Mouse (Mus musculus) embryonic facial prominence, embryonic 14.5 days (tissue): Measurements from ENCODE around the gene Prkch. TPM values are rescaled to one million over a fixed set of nuclear protein-coding genes. Genes with fewer than 3 reads are reported as not detected.

Experiments
- ATAC-seq: fragments of 200-750 bp; cut with Nextera tagmentation; 2 replicates; pipeline ENCODE4 v1.8.0; 2017; ENCODE audit warnings: low read depth, moderate number of reproducible peaks, moderate TSS enrichment
- DNase-seq: peaks from one replicate; pipeline ENCODE4 v3.0.0-alpha.2; 2015; ENCODE audit warnings: low spot score
- H3K27ac ChIP-seq: fragments of 300-500 bp; sonication (generic); replicated peaks from 2 replicates; pipeline ENCODE4 v1.5.1; 2014; ENCODE audit warnings: low read depth, mild to moderate bottlenecking, low read length, moderate library complexity
- H3K27me3 ChIP-seq: fragments of 300-500 bp; sonication (generic); replicated peaks from 2 replicates; pipeline ENCODE4 v1.6.1; 2014; ENCODE audit warnings: low read length; ENCODE audit not compliant: control insufficient read depth, insufficient read depth
- H3K36me3 ChIP-seq: fragments of 300-500 bp; sonication (generic); 2 replicates; pipeline ENCODE4 v1.6.1; 2014; ENCODE audit warnings: low read length, mixed read lengths; ENCODE audit not compliant: control insufficient read depth, insufficient read depth
- H3K4me1 ChIP-seq: fragments of 300-500 bp; sonication (generic); 2 replicates; pipeline ENCODE4 v1.6.1; 2014; ENCODE audit warnings: antibody characterized with exemption, low read length; ENCODE audit not compliant: control insufficient read depth, insufficient read depth
- H3K4me2 ChIP-seq: fragments of 300-500 bp; sonication (generic); 2 replicates; pipeline ENCODE4 v1.6.1; 2014; ENCODE audit warnings: low read depth, mild to moderate bottlenecking, low read length, moderate library complexity, mixed read lengths
- H3K4me3 ChIP-seq: fragments of 300-500 bp; sonication (generic); 2 replicates; pipeline ENCODE4 v1.5.1; 2014; ENCODE audit warnings: low read depth, mild to moderate bottlenecking, low read length
- H3K9ac ChIP-seq: fragments of 300-500 bp; sonication (generic); 2 replicates; pipeline ENCODE4 v1.6.1; 2014; ENCODE audit warnings: low read depth, mild to moderate bottlenecking, low read length, moderate library complexity, mixed read lengths
- H3K9me3 ChIP-seq: fragments of 300-500 bp; sonication (generic); 2 replicates; pipeline ENCODE4 v1.6.1; 2016; ENCODE audit warnings: low read length; ENCODE audit not compliant: control insufficient read depth
- WGBS: fragments of 180-500 bp; shearing (Covaris S2); extraction: QIAGEN DNeasy Blood & Tissue Kit; methylation state at CpG from one replicate; pipeline ENCODE4 v1.1.7; 2014; 5-methylcytosine and 5-hydroxymethylcytosine counted together
- polyA plus RNA-seq: library from polyadenylated mRNA; unstranded; fragments of >200 nt; fragmentation: Nextera tagmentation; extraction: Ambion mirVana; gene quantifications from 2 replicates; pipeline ENCODE4 v1.2.1, GENCODE M21; 2014

Prkch gene
- polyA plus RNA-seq, 1 experiment from 2014 or later, result 13.6 TPM

GRCm38 (mm10) chr12:73708920-73709319, 124.3 kb downstream of the Prkch start:
- no peak overlapping the region for H3K27ac ChIP-seq
- WGBS, result 16% methylated on average over 8 of the region's 8 CpGs
- peak; percentile 86 for ATAC-seq

GRCm38 (mm10) chr12:73710846-73711245, 126.2 kb downstream of the Prkch start:
- H3K9ac ChIP-seq, result no peak overlapping the region
- WGBS, result 50% methylated on average over 5 of the region's 5 CpGs
- no peaks in the 10 kb centered on the region for H3K36me3 ChIP-seq
- no peaks in the 10 kb centered on the region for H3K27me3 ChIP-seq
- no peaks in the 10 kb centered on the region for H3K9me3 ChIP-seq
- no peak overlapping the region for H3K27ac ChIP-seq
- H3K4me3 ChIP-seq, result no peak overlapping the region
- ATAC-seq, result no peak
- no peak for DNase-seq
- H3K4me2 ChIP-seq, result no peak overlapping the region
- 0 out of 2 replicates have a peak, but pooled peaks cover 5% of the 10 kb centered on the region for H3K4me1 ChIP-seq

More at GRCm38 (mm10) chr12:73708920-73709319, 124.3 kb downstream of the Prkch start:
- Histone ChIP-seq H3K4me1 (0 out of 2 replicates have a peak, but pooled peaks cover 5% of the 10 kb centered on the region), H3K4me2 (0 out of 2 replicates have a peak overlapping the region, but pooled peaks have one; percentile 2), H3K9me3 (no peaks in the 10 kb centered on the region), H3K27me3 (no peaks in the 10 kb centered on the region), H3K9ac (no peak overlapping the region), H3K36me3 (no peaks in the 10 kb centered on the region), H3K4me3 (no peak overlapping the region)
- DNase-seq, result peak; percentile 90

GRCm38 (mm10) chr12:73712122-73712521, 127.5 kb downstream of the Prkch start:
- WGBS, result 54% methylated on average over 6 of the region's 6 CpGs
- ATAC-seq, result no peak
- no peaks in the 10 kb centered on the region for H3K27me3 ChIP-seq

GRCm38 (mm10) chr12:73714589-73714988, 130.0 kb downstream of the Prkch start:
- WGBS, result 80% methylated on average over 5 of the region's 5 CpGs
- H3K27ac ChIP-seq, result no peak overlapping the region

More at GRCm38 (mm10) chr12:73712122-73712521, 127.5 kb downstream of the Prkch start:
- H3K4me1 ChIP-seq, result 0 out of 2 replicates have a peak, but pooled peaks cover 5% of the 10 kb centered on the region
- H3K9me3 ChIP-seq, result no peaks in the 10 kb centered on the region
- no peak overlapping the region for H3K9ac ChIP-seq
- no peak overlapping the region for H3K4me2 ChIP-seq
- H3K4me3 ChIP-seq, result no peak overlapping the region
- no peaks in the 10 kb centered on the region for H3K36me3 ChIP-seq
- no peak for DNase-seq
- no peak overlapping the region for H3K27ac ChIP-seq

GRCm38 (mm10) chr12:73715331-73715730, 130.7 kb downstream of the Prkch start:
- Histone ChIP-seq H3K9me3 (no peaks in the 10 kb centered on the region), H3K4me1 (0 out of 2 replicates have a peak, but pooled peaks cover 5% of the 10 kb centered on the region), H3K4me3 (no peak overlapping the region), H3K27me3 (no peaks in the 10 kb centered on the region), H3K27ac (no peak overlapping the region), H3K4me2 (no peak overlapping the region), H3K9ac (no peak overlapping the region), H3K36me3 (no peaks in the 10 kb centered on the region)
- 86% methylated on average over 2 of the region's 2 CpGs for WGBS
- ATAC-seq, result no peak
- DNase-seq, result no peak

More at GRCm38 (mm10) chr12:73714589-73714988, 130.0 kb downstream of the Prkch start:
- Histone ChIP-seq H3K9ac (no peak overlapping the region), H3K4me2 (no peak overlapping the region), H3K9me3 (no peaks in the 10 kb centered on the region), H3K4me3 (no peak overlapping the region), H3K36me3 (no peaks in the 10 kb centered on the region), H3K27me3 (no peaks in the 10 kb centered on the region), H3K4me1 (0 out of 2 replicates have a peak, but pooled peaks cover 5% of the 10 kb centered on the region)
- DNase-seq, result no peak
- no peak for ATAC-seq

GRCm38 (mm10) chr12:73715954-73716731, 131.5 kb downstream of the Prkch start:
- H3K4me1 ChIP-seq, result 0 out of 2 replicates have a peak, but pooled peaks cover 5% of the 10 kb centered on the region
- no peaks in the 10 kb centered on the region for H3K36me3 ChIP-seq
- 69% methylated on average over 21 of the region's 21 CpGs for WGBS
- H3K9me3 ChIP-seq, result no peaks in the 10 kb centered on the region
- no peak overlapping the region for H3K27ac ChIP-seq
- no peak overlapping the region for H3K4me2 ChIP-seq
- ATAC-seq (no peak), DNase-seq (no peak)
- no peak overlapping the region for H3K4me3 ChIP-seq
- no peak overlapping the region for H3K9ac ChIP-seq
- H3K27me3 ChIP-seq, result no peaks in the 10 kb centered on the region

- Histone ChIP-seq H3K36me3 (no peaks in the 10 kb centered on the region), H3K9me3 (no peaks in the 10 kb centered on the region), H3K27ac (no peak overlapping the region), H3K4me3 (no peak overlapping the region), H3K27me3 (no peaks in the 10 kb centered on the region), H3K4me2 (no peak overlapping the region), H3K9ac (no peak overlapping the region), H3K4me1 (no peaks in the 10 kb centered on the region)
- ATAC-seq, result no peak
- no peak for DNase-seq
- WGBS, result 82% methylated on average over 10 of the region's 10 CpGs
These were observed 133.4 kb downstream of the Prkch start for GRCm38 (mm10) chr12:73718036-73718435.

- ATAC-seq, result no peak
- no peak overlapping the region for H3K9ac ChIP-seq
These were observed 135.2 kb downstream of the Prkch start for GRCm38 (mm10) chr12:73719816-73720215.

GRCm38 (mm10) chr12:73720466-73720865, 135.9 kb downstream of the Prkch start:
- Histone ChIP-seq H3K9me3 (no peaks in the 10 kb centered on the region), H3K4me2 (no peak overlapping the region), H3K4me3 (no peak overlapping the region), H3K27ac (no peak overlapping the region), H3K4me1 (no peaks in the 10 kb centered on the region), H3K36me3 (no peaks in the 10 kb centered on the region), H3K27me3 (no peaks in the 10 kb centered on the region), H3K9ac (no peak overlapping the region)
- 95% methylated on average over 2 of the region's 2 CpGs for WGBS
- DNase-seq (no peak), ATAC-seq (no peak)

More at GRCm38 (mm10) chr12:73719816-73720215, 135.2 kb downstream of the Prkch start:
- no peak overlapping the region for H3K4me3 ChIP-seq
- H3K27ac ChIP-seq, result no peak overlapping the region
- H3K4me2 ChIP-seq, result no peak overlapping the region
- no peaks in the 10 kb centered on the region for H3K36me3 ChIP-seq
- H3K9me3 ChIP-seq, result no peaks in the 10 kb centered on the region
- H3K27me3 ChIP-seq, result no peaks in the 10 kb centered on the region
- no peaks in the 10 kb centered on the region for H3K4me1 ChIP-seq
- no peak for DNase-seq
